Mouse (Mus musculus): ENCODE data around the gene Hoxc6. TPM values are rescaled to one million over a fixed set of nuclear protein-coding genes. Genes with fewer than 3 reads are reported as not detected.
A peak's percentile ranks its signal among the peaks of the same experiment; 100 is the strongest.

Hoxc6 gene
- total RNA-seq, 2 experiments from 2014 or later, result not detected

GRCm38 (mm10) chr15:102983716-102984115, 14.3 kb upstream of the Hoxc6 start:
- no peak for DNase-seq (ENCODE audit: extremely low spot score in 1 of 2, low spot score in 2 of 2)
- intact Hi-C loops (cut with DNase I), result no loop called here
- H3K27ac ChIP-seq, result no peak overlapping the region
- TF ChIP-seq CTCF (IDR thresholded peaks at IDR 0.05), result no peak
- H3K4me3 ChIP-seq, result no peak overlapping the region

GRCm38 (mm10) chr15:102984521-102984920, 13.5 kb upstream of the Hoxc6 start:
- TF ChIP-seq CTCF (IDR thresholded peaks at IDR 0.05), result no peak

GRCm38 (mm10) chr15:102984925-102985324, 13.1 kb upstream of the Hoxc6 start:
- Histone ChIP-seq H3K27ac (no peak overlapping the region), H3K4me3 (no peak overlapping the region)
- intact Hi-C loops (cut with DNase I), result loop anchor here (5.0 kb wide), 1 partner anchor 228 kb away; no protein-coding TSS in a partner anchor
- DNase-seq (ENCODE audit: extremely low spot score in 1 of 2, low spot score in 2 of 2), result no peak
- TF ChIP-seq CTCF (IDR thresholded peaks at IDR 0.05), result no peak

More at GRCm38 (mm10) chr15:102984521-102984920, 13.5 kb upstream of the Hoxc6 start:
- Histone ChIP-seq H3K27ac (no peak overlapping the region), H3K4me3 (no peak overlapping the region)
- DNase-seq (ENCODE audit: extremely low spot score in 1 of 2, low spot score in 2 of 2), result no peak
- intact Hi-C loops (cut with DNase I), result no loop called here

DNA sequence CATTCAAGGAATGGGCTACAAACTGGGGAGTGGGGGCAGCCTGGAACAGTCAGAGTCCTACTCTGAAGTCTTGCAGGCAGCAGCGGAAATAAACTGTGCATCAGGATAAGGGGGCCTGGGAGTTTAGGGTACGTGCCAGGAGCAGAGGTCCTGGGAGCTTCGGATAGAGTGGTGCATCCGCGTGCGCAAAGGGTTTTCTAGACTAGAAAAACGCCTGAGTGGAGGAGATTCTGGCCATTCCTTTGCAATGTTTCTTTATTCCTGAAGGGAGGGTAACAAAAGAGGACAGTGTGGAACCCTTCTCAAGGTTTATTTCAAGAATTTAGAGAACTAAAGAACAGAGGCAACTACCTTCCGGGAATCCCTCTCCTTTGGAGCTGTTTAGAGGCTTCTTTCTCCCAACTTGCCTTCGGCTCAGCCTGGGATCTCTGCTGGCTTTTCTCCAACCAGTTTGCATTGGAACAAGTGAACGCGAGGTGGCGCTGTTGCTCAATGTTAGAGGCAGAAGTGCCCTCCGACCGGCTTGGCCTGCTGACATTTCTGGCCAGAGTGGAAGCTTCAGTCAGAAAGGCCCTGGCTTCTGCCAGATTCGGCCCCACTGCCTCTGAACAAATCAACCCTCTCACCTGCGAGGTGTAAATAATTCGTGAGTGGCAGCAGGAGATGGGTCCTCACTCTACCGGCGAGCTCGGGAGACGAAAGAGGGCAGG, 10.8 kb upstream of the Hoxc6 start:
- Histone ChIP-seq H3K27ac (no peak overlapping the region), H3K4me3 (no peak overlapping the region)
- peak; percentile 90 for TF ChIP-seq CTCF (IDR thresholded peaks at IDR 0.05)
- DNase-seq (ENCODE audit: extremely low spot score in 1 of 2, low spot score in 2 of 2), result peak; percentile 78 to 81
- intact Hi-C loops (cut with DNase I), result loop anchor here (1.0 to 5.0 kb wide), 2 partner anchors 190 to 230 kb away; no protein-coding TSS in a partner anchor

DNA sequence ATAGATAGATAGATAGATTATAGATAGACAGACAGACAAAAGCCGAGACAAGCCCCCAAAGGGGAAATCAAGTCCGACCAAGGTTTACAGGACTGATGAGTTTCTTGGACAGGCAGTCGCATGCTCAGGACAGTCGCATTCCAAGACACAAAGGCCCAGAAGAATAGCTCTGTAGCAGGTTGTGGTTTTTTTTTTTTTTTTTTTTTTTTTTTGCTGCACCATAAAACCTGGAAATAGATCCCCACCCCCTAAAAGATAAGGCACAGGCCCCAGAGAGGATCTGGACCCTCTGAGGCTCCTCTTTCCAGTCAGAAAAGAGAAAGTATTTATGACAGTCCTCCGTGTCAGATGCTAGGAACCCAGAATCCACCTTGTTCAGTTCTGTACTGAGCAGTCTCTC, 10.0 kb upstream of the Hoxc6 start:
- no peak for TF ChIP-seq CTCF (IDR thresholded peaks at IDR 0.05)
- H3K27ac ChIP-seq, result no peak overlapping the region
- no peak for DNase-seq (ENCODE audit: extremely low spot score in 1 of 2, low spot score in 2 of 2)
- H3K4me3 ChIP-seq, result no peak overlapping the region
- intact Hi-C loops (cut with DNase I), result loop anchor here (5.0 kb wide), 1 partner anchor 231 kb away; no protein-coding TSS in a partner anchor

- Histone ChIP-seq H3K4me3 (no peak within 1 kb of the TSS), H3K27ac (no peak within 1 kb of the TSS)
- TF ChIP-seq CTCF (IDR thresholded peaks at IDR 0.05), result no peak
- no peak for DNase-seq (ENCODE audit: extremely low spot score in 1 of 2, low spot score in 2 of 2)
- intact Hi-C loops (cut with DNase I), result no loop called here
These were observed 7.3 kb upstream of the Hoxc6 start, which contains the start of gene Hoxc8 for GRCm38 (mm10) chr15:102990461-102991397. Gene Hoxc8 (plus strand): TSS chr15:102990607.

- DNase-seq (ENCODE audit: extremely low spot score in 1 of 2, low spot score in 2 of 2), result no peak
- Histone ChIP-seq H3K27ac (no peak overlapping the region), H3K4me3 (no peak overlapping the region)
- no peak for TF ChIP-seq CTCF (IDR thresholded peaks at IDR 0.05)
- intact Hi-C loops (cut with DNase I), result no loop called here
These were observed 6.3 kb upstream of the Hoxc6 start for GRCm38 (mm10) chr15:102991782-102992181.

- Histone ChIP-seq H3K27ac (no peak overlapping the region), H3K4me3 (no peak overlapping the region)
- intact Hi-C loops (cut with DNase I), result no loop called here
- no peak for DNase-seq (ENCODE audit: extremely low spot score in 1 of 2, low spot score in 2 of 2)
- TF ChIP-seq CTCF (IDR thresholded peaks at IDR 0.05), result no peak
These were observed 5.9 kb upstream of the Hoxc6 start for GRCm38 (mm10) chr15:102992206-102992605.

- intact Hi-C loops (cut with DNase I), result no loop called here
- no peak for TF ChIP-seq CTCF (IDR thresholded peaks at IDR 0.05)
- H3K27ac ChIP-seq, result no peak overlapping the region
- no peak overlapping the region for H3K4me3 ChIP-seq
- no peak for DNase-seq (ENCODE audit: extremely low spot score in 1 of 2, low spot score in 2 of 2)
These were observed 5.2 kb upstream of the Hoxc6 start for GRCm38 (mm10) chr15:102992863-102993262.

- no peak overlapping the region for H3K27ac ChIP-seq
- no peak for DNase-seq (ENCODE audit: extremely low spot score in 1 of 2, low spot score in 2 of 2)
- TF ChIP-seq CTCF (IDR thresholded peaks at IDR 0.05), result no peak
- intact Hi-C loops (cut with DNase I), result no loop called here
- H3K4me3 ChIP-seq, result no peak overlapping the region
These were observed 1.5 kb upstream of the Hoxc6 start for GRCm38 (mm10) chr15:102996548-102996947.

DNA sequence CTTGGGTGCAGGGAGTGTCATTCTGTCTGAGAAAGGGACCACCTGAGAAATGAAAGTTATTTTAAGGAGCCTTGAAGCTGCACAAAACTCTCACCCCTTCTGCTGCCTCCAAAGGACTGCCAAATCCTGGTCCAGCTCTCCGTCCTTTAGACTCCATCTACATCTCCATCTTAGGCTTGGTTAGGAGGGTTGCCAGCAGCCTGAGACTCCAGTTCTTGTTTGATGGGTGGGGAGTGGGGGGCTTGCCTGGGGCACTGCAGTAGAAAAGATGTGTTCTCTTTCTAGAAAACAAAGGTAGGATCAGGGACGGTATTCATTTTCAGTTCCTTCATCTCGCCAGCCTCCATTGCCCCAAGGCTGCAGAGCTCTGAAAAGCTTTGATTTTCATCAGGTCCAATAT, 626 bp upstream of the Hoxc6 start:
- no peak overlapping the region for H3K27ac ChIP-seq
- no peak for DNase-seq (ENCODE audit: extremely low spot score in 1 of 2, low spot score in 2 of 2)
- no peak for TF ChIP-seq CTCF (IDR thresholded peaks at IDR 0.05)
- intact Hi-C loops (cut with DNase I), result no loop called here
- H3K4me3 ChIP-seq, result no peak overlapping the region

DNA sequence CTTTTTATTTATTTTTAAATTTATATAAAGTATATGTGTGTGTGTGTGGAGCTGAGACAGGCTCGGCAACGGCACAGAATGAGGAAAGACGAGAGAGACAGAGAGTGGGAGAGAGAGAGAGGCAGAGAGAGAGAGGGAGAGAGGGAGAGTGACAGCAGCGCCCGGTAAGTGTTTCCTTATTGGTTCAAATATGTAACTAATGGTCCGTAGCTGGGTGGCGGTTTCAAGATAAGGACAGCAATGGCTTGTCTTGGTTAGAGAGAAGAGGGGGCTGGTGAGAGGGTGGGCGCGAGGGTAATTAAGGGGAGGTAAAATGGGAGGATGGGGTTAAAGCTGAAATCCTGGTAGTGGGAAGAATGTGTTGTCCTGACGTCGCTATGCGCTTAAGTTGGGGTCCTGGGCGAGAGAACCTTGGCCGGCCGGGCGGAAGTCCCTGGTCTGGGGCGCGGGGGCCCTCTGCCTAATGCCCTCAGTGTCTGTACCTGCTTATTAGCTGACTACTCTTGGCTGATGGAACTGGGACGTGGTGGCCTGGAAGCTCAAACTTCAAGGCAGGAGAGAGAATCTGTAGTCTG, 638 bp downstream of the Hoxc6 start:
- Histone ChIP-seq H3K4me3 (no peak overlapping the region), H3K27ac (no peak overlapping the region)
- no peak for TF ChIP-seq CTCF (IDR thresholded peaks at IDR 0.05)
- intact Hi-C loops (cut with DNase I), result no loop called here
- no peak for DNase-seq (ENCODE audit: extremely low spot score in 1 of 2, low spot score in 2 of 2)

All from left cerebral cortex, adult 2 months (tissue).